Mouse (Mus musculus): Measurements from ENCODE around the gene Gsk3b.
"Not testable (repeated sequence)": the region's sequence is repeated elsewhere in the genome, so short reads cannot be mapped to it uniquely, and the experiment has no call there.

Gsk3b gene

GRCm38 (mm10) chr16:38088629-38089446 lies at the start of gene Gsk3b:
TSS of gene Gsk3b (plus strand) at chr16:38089001.
- peak; percentile 98 for DNase-seq

- DNase-seq: no peak
These were observed 46.6 kb upstream of the Gsk3b start for GRCm38 (mm10) chr16:38042160-38042559.

- no peak for DNase-seq
These were observed 44.2 kb upstream of the Gsk3b start for GRCm38 (mm10) chr16:38044551-38044950.

- no peak for DNase-seq
These were observed 40.8 kb upstream of the Gsk3b start for GRCm38 (mm10) chr16:38047781-38048558.

GRCm38 (mm10) chr16:38057898-38058297 lies 30.9 kb upstream of the Gsk3b start:
- DNase-seq: no peak

- no peak for DNase-seq
These were observed 30.0 kb upstream of the Gsk3b start for GRCm38 (mm10) chr16:38058836-38059235.

- no peak for DNase-seq
These were observed 29.2 kb upstream of the Gsk3b start for GRCm38 (mm10) chr16:38059631-38060030.

GRCm38 (mm10) chr16:38073859-38074631 lies 14.8 kb upstream of the Gsk3b start:
- not testable (repeated sequence) for DNase-seq

GRCm38 (mm10) chr16:38080201-38080600 lies 8.6 kb upstream of the Gsk3b start:
- DNase-seq: no peak

GRCm38 (mm10) chr16:38087231-38087630 lies 1.6 kb upstream of the Gsk3b start:
- DNase-seq: no peak

- DNase-seq: no peak
These were observed 1.1 kb upstream of the Gsk3b start for GRCm38 (mm10) chr16:38087645-38088125.

- DNase-seq: no peak
These were observed 624 bp upstream of the Gsk3b start for GRCm38 (mm10) chr16:38088126-38088628.

- peak; percentile 76 for DNase-seq
These were observed 808 bp downstream of the Gsk3b start for GRCm38 (mm10) chr16:38089447-38090170.

GRCm38 (mm10) chr16:38090341-38091005 lies 1.7 kb downstream of the Gsk3b start:
- peak; percentile 30 for DNase-seq

GRCm38 (mm10) chr16:38091041-38091440 lies 2.2 kb downstream of the Gsk3b start:
- peak; percentile 32 for DNase-seq

- DNase-seq: no peak
These were observed 2.9 kb downstream of the Gsk3b start for GRCm38 (mm10) chr16:38091706-38092105.

GRCm38 (mm10) chr16:38092598-38092997 lies 3.8 kb downstream of the Gsk3b start:
- DNase-seq: peak; percentile 12

- DNase-seq: no peak
These were observed 6.5 kb downstream of the Gsk3b start for GRCm38 (mm10) chr16:38095181-38095851.

GRCm38 (mm10) chr16:38097521-38097920 lies 8.7 kb downstream of the Gsk3b start:
- DNase-seq: no peak

GRCm38 (mm10) chr16:38099325-38099724 lies 10.5 kb downstream of the Gsk3b start:
- no peak for DNase-seq

- no peak for DNase-seq
These were observed 11.8 kb downstream of the Gsk3b start for GRCm38 (mm10) chr16:38100569-38100968.
